Mouse (Mus musculus) 3T3-L1 (cell line): ENCODE results near the gene Npl.

Source experiments
- DNase-seq: peaks from one replicate; pipeline ENCODE4 v3.0.0-alpha.2; 2015; ENCODE audit warnings: low read depth, low spot score

The Npl gene

GRCm38 (mm10) chr1:153489132-153489531, 60.7 kb downstream of the Npl start:
- DNase-seq = peak; percentile 31

- peak; percentile 93 for DNase-seq
Measured at GRCm38 (mm10) chr1:153487500-153487879, 62.4 kb downstream of the Npl start, which contains the start of gene Dhx9. Gene Dhx9, minus strand, starts transcription at chr1:153487660.

GRCm38 (mm10) chr1:153486767-153487499, 62.9 kb downstream of the Npl start:
- DNase-seq = peak; percentile 71

- DNase-seq = peak; percentile 40
Measured at GRCm38 (mm10) chr1:153486120-153486519, 63.7 kb downstream of the Npl start.

GRCm38 (mm10) chr1:153485201-153485796, 64.5 kb downstream of the Npl start:
- DNase-seq = peak; percentile 46

- no peak for DNase-seq
Measured at GRCm38 (mm10) chr1:153481025-153481412, 68.8 kb downstream of the Npl start.

- peak; percentile 88 for DNase-seq
Measured at GRCm38 (mm10) chr1:153480386-153481024, 69.3 kb downstream of the Npl start.

GRCm38 (mm10) chr1:153479296-153479695, 70.5 kb downstream of the Npl start:
- DNase-seq = no peak

- DNase-seq = no peak
Measured at GRCm38 (mm10) chr1:153461796-153462195, 88.0 kb downstream of the Npl start.

- DNase-seq = no peak
Measured at GRCm38 (mm10) chr1:153456137-153456536, 93.7 kb downstream of the Npl start.

- DNase-seq = peak; percentile 35
Measured at GRCm38 (mm10) chr1:153453146-153453642, 96.7 kb downstream of the Npl start.
